Mouse (Mus musculus): ENCODE results near the gene Gm48552. TPM values are rescaled to one million over a fixed set of nuclear protein-coding genes. Genes with fewer than 3 reads are reported as not detected.

The Gm48552 gene
- polyA plus RNA-seq, 1 experiment from 2014 or later = 3.8 TPM

- H3K9me3 ChIP-seq = no peaks in the 10 kb centered on the region
- no peak for ATAC-seq (ENCODE audit: insufficient number of reproducible peaks, insufficient read depth, low FRiP score, low TSS enrichment)
- 12% methylated on average over 28 of the region's 28 CpGs for WGBS
- peak overlapping the region; percentile 25 for H3K4me3 ChIP-seq
- H3K27ac ChIP-seq = no peak overlapping the region
- peak overlapping the region; percentile 49 for H3K4me2 ChIP-seq (replicated peaks)
- peak overlapping the region; percentile 49; the same call in 1 of the 2 replicates for H3K9ac ChIP-seq
- H3K27me3 ChIP-seq = peaks cover 35% of the 10 kb centered on the region
- H3K36me3 ChIP-seq = peaks cover 46% of the 10 kb centered on the region
- H3K4me1 ChIP-seq = peaks cover 33% of the 10 kb centered on the region
Measured at GRCm38 (mm10) chr10:81364666-81365065, 24.1 kb upstream of the Gm48552 start.

- H3K36me3 ChIP-seq = peaks cover 50% of the 10 kb centered on the region
- H3K4me2 ChIP-seq (replicated peaks) = peak overlapping the region; percentile 49; the same call in 1 of the 2 replicates
- 41% methylated on average over 4 of the region's 4 CpGs for WGBS
- no peaks in the 10 kb centered on the region for H3K9me3 ChIP-seq
- H3K4me1 ChIP-seq = peaks cover 30% of the 10 kb centered on the region
- H3K9ac ChIP-seq = no peak overlapping the region
- H3K27me3 ChIP-seq = peaks cover 35% of the 10 kb centered on the region
- ATAC-seq (ENCODE audit: insufficient number of reproducible peaks, insufficient read depth, low FRiP score, low TSS enrichment) = no peak
- H3K27ac ChIP-seq = no peak overlapping the region
- H3K4me3 ChIP-seq = peak overlapping the region; percentile 25
Measured at GRCm38 (mm10) chr10:81365073-81365472, 23.7 kb upstream of the Gm48552 start.

GRCm38 (mm10) chr10:81365672-81366476 is 22.9 kb upstream of the Gm48552 start, which contains the start of gene 4930404N11Rik:
Gene 4930404N11Rik (minus strand): TSS chr10:81365816.
- H3K9ac ChIP-seq = 0 out of 2 replicates have a peak within 1 kb of the TSS, but pooled peaks have one; percentile 49
- H3K4me1 ChIP-seq = peaks cover 26% of the 10 kb centered on the region
- 27% methylated on average over 10 of the region's 12 CpGs for WGBS
- H3K27me3 ChIP-seq = peaks cover 35% of the 10 kb centered on the region
- peak within 1 kb of the TSS; percentile 49 for H3K4me2 ChIP-seq (replicated peaks)
- no peak for ATAC-seq (ENCODE audit: insufficient number of reproducible peaks, insufficient read depth, low FRiP score, low TSS enrichment)
- no peaks in the 10 kb centered on the region for H3K9me3 ChIP-seq
- peaks cover 57% of the 10 kb centered on the region for H3K36me3 ChIP-seq
- H3K4me3 ChIP-seq = peak within 1 kb of the TSS; percentile 25
- no peak within 1 kb of the TSS for H3K27ac ChIP-seq

- H3K4me3 ChIP-seq = no peak overlapping the region
- 79% methylated on average over 6 of the region's 6 CpGs for WGBS
- peaks cover 35% of the 10 kb centered on the region for H3K27me3 ChIP-seq
- H3K4me1 ChIP-seq = peaks cover 22% of the 10 kb centered on the region
- no peak overlapping the region for H3K4me2 ChIP-seq (replicated peaks)
- no peak overlapping the region for H3K9ac ChIP-seq
- H3K27ac ChIP-seq = no peak overlapping the region
- no peak for ATAC-seq (ENCODE audit: insufficient number of reproducible peaks, insufficient read depth, low FRiP score, low TSS enrichment)
- H3K36me3 ChIP-seq = peaks cover 60% of the 10 kb centered on the region
- H3K9me3 ChIP-seq = no peaks in the 10 kb centered on the region
Measured at GRCm38 (mm10) chr10:81366477-81367206, 22.2 kb upstream of the Gm48552 start.

DNA sequence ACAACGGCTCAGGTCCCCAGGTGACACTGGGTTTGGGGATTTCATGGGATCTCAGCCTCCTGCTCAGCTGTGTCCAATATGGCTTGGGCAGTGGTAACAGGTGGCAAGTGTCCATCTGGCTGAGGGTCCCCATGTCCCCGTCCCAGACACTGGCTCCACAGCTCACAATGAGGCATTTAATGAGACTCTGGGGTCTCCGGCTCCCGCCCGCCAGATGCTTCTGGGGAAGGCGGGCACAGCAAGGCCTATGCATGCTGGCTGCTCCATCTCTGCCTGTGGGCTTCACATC is 21.7 kb upstream of the Gm48552 start:
- Histone ChIP-seq H3K4me1 (peaks cover 22% of the 10 kb centered on the region), H3K27ac (no peak overlapping the region), H3K9me3 (no peaks in the 10 kb centered on the region), H3K36me3 (peaks cover 64% of the 10 kb centered on the region), H3K27me3 (peaks cover 35% of the 10 kb centered on the region), H3K4me3 (no peak overlapping the region), H3K4me2 (replicated peaks) (no peak overlapping the region), H3K9ac (no peak overlapping the region)
- 88% methylated on average over 6 of the region's 6 CpGs for WGBS
- ATAC-seq (ENCODE audit: insufficient number of reproducible peaks, insufficient read depth, low FRiP score, low TSS enrichment) = no peak

DNA sequence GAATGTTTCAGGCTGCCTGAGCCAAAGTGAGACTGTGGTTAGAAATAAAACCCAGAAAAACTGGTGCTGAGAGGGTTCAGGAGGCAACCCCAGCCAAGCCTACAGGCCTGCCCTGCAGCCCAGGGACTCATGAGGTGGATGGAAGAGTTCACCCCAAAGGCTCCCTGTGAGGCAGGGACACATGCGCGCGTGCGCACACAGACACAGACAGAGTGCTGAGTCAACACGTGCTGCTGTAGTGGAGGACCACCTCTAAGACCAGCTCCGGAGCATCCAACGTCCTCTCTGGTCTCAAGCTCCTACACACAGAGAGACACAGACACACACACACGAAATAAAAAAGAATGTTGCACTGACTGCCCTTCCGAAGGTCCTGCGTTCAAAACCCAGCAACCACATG is 13.5 kb upstream of the Gm48552 start:
- no peak overlapping the region for H3K4me2 ChIP-seq (replicated peaks)
- no peak overlapping the region for H3K4me3 ChIP-seq
- peaks cover 22% of the 10 kb centered on the region for H3K4me1 ChIP-seq
- ATAC-seq (ENCODE audit: insufficient number of reproducible peaks, insufficient read depth, low FRiP score, low TSS enrichment) = no peak
- H3K9ac ChIP-seq = no peak overlapping the region
- no peak overlapping the region for H3K27ac ChIP-seq
- peaks cover 45% of the 10 kb centered on the region for H3K36me3 ChIP-seq
- no peaks in the 10 kb centered on the region for H3K9me3 ChIP-seq
- WGBS = 94% methylated on average over 10 of the region's 10 CpGs
- no peaks in the 10 kb centered on the region for H3K27me3 ChIP-seq

GRCm38 (mm10) chr10:81376561-81377361 is 12.0 kb upstream of the Gm48552 start:
- peak overlapping the region; percentile 75; the same call in 1 of the 2 replicates for H3K27ac ChIP-seq
- peak overlapping the region; percentile 96 for H3K9ac ChIP-seq

GRCm38 (mm10) chr10:81377362-81377664 is 11.5 kb upstream of the Gm48552 start:
- no peak for ATAC-seq (ENCODE audit: insufficient number of reproducible peaks, insufficient read depth, low FRiP score, low TSS enrichment)
- H3K9ac ChIP-seq = peak overlapping the region; percentile 96
- peaks cover 22% of the 10 kb centered on the region for H3K4me1 ChIP-seq
- no peaks in the 10 kb centered on the region for H3K9me3 ChIP-seq
- peak overlapping the region; percentile 75; the same call in 1 of the 2 replicates for H3K27ac ChIP-seq
- H3K36me3 ChIP-seq = peaks cover 28% of the 10 kb centered on the region
- H3K4me2 ChIP-seq (replicated peaks) = peak overlapping the region; percentile 79
- no peaks in the 10 kb centered on the region for H3K27me3 ChIP-seq
- peak overlapping the region; percentile 85 for H3K4me3 ChIP-seq
- 56% methylated on average over 2 of the region's 2 CpGs for WGBS

More at GRCm38 (mm10) chr10:81376561-81377361, 12.0 kb upstream of the Gm48552 start:
- no peak for ATAC-seq (ENCODE audit: insufficient number of reproducible peaks, insufficient read depth, low FRiP score, low TSS enrichment)
- Histone ChIP-seq H3K9me3 (no peaks in the 10 kb centered on the region), H3K4me2 (replicated peaks) (peak overlapping the region; percentile 79), H3K27me3 (no peaks in the 10 kb centered on the region), H3K4me1 (peaks cover 22% of the 10 kb centered on the region), H3K4me3 (peak overlapping the region; percentile 85), H3K36me3 (peaks cover 31% of the 10 kb centered on the region)
- 31% methylated on average over 6 of the region's 6 CpGs for WGBS

DNA sequence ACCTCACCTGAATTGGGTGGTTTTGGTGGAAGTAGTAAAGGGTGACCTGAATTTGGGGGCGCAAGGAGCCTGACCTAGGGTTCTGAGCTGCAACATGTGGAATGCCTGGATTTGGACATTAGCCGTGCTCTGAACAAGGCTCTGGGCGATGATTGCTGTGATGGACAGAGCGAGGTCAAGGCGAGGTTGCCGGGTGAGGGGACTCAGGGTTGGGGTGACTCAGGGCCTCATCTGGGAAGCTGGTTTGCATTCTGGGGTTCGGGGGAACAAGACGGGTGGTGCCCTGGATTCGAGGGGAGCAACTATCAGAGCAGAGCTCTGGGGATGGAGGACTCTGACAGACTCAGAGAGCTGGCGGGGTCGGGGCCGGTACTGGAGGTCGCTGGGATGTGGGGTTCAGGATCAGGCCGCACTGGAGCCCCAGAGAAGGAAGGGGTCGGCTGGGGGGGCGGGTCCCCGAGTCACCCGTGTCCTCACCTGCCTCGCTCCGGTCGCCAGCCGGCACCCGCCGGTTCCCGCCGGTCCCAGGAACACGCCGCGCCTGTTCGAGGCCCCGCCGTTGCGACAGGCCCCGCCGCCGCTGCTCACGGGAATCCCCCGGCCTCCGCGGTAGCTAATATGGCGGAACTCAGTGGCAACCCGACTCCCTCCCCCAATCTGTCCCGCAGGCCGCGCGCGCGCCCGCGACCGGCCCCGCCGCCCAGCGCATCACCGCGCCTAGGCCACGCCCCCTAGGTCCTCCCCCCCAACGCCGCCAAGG is 10.8 kb upstream of the Gm48552 start, which contains the start of gene Fzr1:
TSS of gene Fzr1 (minus strand) at position 724 of the 760 bp plus-strand sequence.
- Histone ChIP-seq H3K27me3 (no peaks in the 10 kb centered on the region), H3K9ac (peak within 1 kb of the TSS; percentile 96), H3K36me3 (peaks cover 26% of the 10 kb centered on the region), H3K9me3 (no peaks in the 10 kb centered on the region), H3K4me2 (replicated peaks) (peak within 1 kb of the TSS; percentile 79), H3K4me3 (peak within 1 kb of the TSS; percentile 85), H3K4me1 (peaks cover 22% of the 10 kb centered on the region), H3K27ac (peak within 1 kb of the TSS; percentile 78)
- WGBS = 1% methylated on average over 57 of the region's 59 CpGs
- peak; percentile 41 for ATAC-seq (ENCODE audit: insufficient number of reproducible peaks, insufficient read depth, low FRiP score, low TSS enrichment)

DNA sequence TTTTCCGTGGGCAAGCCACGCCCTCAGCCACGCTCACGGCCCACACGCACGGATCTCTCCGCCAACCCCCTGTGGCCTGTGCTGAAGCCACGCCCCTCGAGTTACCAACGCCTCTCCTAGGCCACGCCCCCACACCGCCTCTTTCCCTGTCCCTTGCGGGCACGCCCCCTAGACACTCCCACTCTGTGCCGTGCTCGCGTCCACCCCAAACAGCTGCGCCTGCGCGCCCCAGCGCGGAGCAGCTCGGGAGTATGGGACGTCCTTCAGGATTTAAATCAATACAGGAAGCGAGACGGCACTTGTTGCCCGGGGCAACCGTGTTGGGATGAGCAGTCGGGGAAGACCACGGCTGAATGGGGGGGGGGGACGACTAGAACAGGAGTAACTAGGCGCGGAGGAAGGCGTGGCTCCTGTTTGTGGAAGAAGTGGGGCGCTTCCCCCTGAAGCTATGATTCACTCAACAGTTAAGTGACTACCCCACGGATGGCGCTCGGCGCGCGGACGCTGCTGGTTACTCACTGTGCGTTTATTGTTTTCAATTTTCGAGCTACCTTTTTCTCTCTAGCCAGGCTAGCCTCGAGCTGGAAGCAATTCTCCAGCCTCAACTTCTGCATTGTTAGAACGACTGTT is 10.1 kb upstream of the Gm48552 start:
- Histone ChIP-seq H3K4me3 (peak overlapping the region; percentile 85), H3K4me2 (replicated peaks) (peak overlapping the region; percentile 79), H3K9ac (peak overlapping the region; percentile 28), H3K27me3 (no peaks in the 10 kb centered on the region), H3K36me3 (peaks cover 19% of the 10 kb centered on the region), H3K9me3 (no peaks in the 10 kb centered on the region), H3K4me1 (peaks cover 22% of the 10 kb centered on the region), H3K27ac (peak overlapping the region; percentile 78)
- ATAC-seq (ENCODE audit: insufficient number of reproducible peaks, insufficient read depth, low FRiP score, low TSS enrichment) = peak; percentile 93
- under 1% methylated on average over 45 of the region's 46 CpGs for WGBS

Measured in embryonic facial prominence, embryonic 12.5 days (tissue).